Mouse (Mus musculus) 416B (cell line): Measurements from ENCODE around the gene Abhd2.
A peak's percentile ranks its signal among the peaks of the same experiment; 100 is the strongest.
"Not testable (repeated sequence)": the region's sequence is repeated elsewhere in the genome, so short reads cannot be mapped to it uniquely, and the experiment has no call there.

ENCODE experiments used
- DNase-seq: peaks from one replicate; pipeline ENCODE4 v3.0.0; 2011; ENCODE audit warnings: low read depth

Gene Abhd2

DNA sequence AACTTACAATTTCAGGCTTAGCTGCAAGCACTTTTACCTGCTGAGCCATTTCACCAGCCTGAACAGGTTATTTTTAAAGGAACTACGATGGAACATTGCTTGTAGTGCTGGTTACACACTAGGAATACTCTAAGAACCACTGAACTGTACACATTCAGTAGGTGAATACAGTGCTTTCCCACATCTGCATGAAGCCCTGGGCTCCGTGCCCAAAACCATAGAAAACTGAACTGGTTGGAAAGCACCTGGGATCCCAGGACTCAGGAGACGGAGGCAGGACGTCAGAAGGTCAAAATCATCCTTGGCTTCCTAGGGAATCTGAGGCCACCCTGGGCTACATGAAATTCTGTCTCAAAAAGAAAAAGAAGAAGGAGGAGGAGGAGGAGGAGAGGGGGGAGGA lies 6.8 kb upstream of the Abhd2 start:
- DNase-seq = no peak

DNA sequence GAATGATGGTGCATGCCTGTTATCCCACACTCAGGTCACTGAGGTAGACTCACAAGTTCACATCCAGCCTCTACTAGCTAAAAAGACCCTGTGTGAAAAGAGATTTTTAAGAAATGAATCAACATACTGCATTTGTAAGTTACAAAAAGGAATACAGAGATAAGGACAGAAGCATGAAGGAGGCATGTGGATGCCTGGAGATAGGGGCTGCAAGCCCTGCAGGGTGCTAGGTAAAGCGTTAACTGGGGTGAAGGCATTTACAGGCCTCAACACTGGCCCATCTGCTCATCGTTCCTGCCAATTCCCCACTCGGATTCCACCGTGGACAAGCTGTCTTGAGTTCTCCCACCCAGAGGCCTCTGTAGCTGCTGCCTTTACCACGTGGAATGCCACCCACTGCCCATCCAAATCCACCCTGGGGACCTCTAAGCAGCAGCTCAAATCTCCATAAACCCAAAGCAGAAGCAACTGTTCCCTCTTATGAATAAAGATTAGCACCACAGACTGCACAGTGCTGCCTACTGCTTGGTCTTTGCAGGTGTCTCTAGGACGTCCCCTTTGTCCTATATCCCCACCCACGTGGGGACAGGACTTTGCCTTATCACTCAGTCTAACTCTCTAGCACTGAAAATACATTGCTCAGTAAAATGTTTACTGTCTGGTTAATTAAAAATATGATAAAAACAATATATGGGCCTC lies 5.2 kb upstream of the Abhd2 start:
- no peak for DNase-seq

- DNase-seq = no peak
These were observed 4.1 kb upstream of the Abhd2 start for GRCm38 (mm10) chr7:79268897-79269296.

DNA sequence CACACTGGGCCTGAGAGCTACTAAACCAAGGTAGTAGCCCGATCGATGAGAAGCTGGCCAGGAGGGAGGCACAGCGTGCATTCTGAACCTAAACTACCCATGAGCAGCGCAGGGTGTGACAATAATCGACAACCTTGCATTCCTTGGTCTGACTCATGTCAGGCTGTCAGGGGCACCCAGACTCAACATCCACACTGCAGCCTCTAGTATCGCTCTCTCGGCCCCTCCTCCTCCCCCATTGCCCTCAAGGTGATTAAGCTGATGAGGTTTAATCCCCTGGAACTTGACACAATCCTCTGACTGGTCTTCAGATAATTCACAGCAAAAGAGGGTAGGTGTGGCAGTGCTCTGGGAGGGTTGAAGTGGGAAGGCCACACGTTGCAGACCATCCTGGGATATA lies 3.6 kb upstream of the Abhd2 start:
- no peak for DNase-seq

GRCm38 (mm10) chr7:79269866-79270265 lies 3.1 kb upstream of the Abhd2 start:
- peak; percentile 95 for DNase-seq

GRCm38 (mm10) chr7:79270961-79271387 lies 2.0 kb upstream of the Abhd2 start:
- DNase-seq = peak; percentile 83

DNA sequence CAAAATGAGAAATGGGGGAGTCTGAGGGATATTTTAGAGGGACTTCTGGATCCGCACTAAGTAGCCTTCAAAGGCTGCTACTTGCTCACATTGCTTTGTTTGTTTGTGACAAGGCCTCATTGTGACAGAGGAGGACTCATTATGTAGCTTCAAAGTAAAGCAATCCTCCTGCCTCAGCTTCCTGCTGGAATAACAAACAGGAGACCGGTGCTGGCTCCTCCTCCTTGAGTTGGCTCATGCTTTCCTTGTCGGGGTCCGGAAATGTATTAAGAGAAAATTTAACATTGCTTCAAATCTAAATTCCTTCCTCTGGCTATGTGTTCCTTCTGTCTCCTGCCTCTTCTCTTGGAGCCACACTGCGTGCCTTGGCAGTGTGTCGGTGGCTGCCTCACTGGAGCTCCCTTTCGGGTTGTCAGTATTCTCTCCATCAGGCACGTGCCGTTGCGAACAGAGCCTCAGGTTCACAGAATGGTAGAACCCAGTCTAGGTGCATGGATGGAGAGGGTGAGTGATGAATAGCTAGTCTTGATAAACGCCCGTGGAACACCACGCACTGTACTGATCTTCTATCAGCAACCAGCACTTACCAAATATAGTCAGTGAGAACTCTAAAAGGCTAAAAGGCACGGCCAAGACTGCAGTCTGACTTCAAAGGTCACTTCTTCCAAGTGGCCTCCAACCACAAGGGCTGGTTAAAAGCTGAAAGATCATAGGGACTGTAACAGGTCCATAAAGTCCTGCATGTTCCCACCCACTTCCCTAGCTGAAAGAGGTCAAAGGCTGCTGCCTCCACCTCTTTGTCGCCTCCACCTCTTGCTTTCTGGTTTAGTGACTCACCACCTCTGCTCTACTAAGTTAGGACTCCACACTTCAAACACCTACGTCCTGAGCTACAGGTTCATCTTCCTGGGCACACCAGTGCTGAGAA lies 874 bp upstream of the Abhd2 start:
- peak; percentile 91 for DNase-seq

GRCm38 (mm10) chr7:79273738-79274472 lies 906 bp downstream of the Abhd2 start:
- peak; percentile 46 for DNase-seq

DNA sequence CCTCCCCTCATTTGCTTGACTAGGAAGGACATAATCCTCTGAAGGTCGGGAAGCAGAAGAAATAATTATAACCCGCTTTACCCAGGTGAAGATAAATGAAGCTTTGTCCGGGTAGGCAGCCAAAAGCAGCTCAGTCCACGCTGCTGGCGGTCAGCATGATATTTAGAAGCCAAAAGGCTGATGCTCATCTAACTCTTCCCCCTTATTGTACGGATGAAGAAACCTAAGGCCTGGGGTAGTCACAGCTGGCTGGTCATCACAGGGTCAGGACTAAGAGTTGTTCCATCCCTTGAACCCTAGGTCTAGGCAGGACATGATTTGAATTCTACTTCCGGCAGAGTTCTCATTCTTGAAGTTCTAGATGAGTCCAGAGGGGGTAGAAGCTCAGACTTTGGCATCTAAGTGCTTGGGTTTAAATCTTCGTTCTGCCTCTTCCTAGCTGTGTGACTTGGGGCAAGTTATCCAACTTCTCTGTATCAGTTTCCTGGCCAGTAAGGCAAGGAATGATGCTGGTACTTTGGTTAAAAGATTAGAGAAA lies 1.5 kb downstream of the Abhd2 start:
- no peak for DNase-seq

- no peak for DNase-seq
These were observed 2.3 kb downstream of the Abhd2 start for GRCm38 (mm10) chr7:79275345-79275744.

DNA sequence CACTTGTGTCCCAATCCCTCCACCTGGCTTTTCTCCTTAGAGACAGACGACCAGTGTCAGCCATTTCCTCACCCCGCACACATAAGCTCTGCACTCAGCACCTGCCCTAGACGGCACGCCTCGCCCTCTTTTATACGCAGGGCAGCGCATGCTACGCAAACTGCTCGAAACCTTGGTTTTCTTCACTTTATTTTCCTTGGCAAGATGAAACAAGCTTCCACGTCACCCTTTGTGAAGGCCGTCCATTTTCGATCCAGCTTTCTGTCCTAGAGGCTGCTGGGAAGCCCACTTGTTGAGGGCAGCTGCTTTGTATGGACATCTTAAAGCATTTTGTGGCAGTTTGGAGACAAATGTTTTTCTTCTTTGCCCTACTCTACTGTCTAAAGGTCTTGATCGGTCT lies 5.4 kb downstream of the Abhd2 start:
- DNase-seq = no peak

DNA sequence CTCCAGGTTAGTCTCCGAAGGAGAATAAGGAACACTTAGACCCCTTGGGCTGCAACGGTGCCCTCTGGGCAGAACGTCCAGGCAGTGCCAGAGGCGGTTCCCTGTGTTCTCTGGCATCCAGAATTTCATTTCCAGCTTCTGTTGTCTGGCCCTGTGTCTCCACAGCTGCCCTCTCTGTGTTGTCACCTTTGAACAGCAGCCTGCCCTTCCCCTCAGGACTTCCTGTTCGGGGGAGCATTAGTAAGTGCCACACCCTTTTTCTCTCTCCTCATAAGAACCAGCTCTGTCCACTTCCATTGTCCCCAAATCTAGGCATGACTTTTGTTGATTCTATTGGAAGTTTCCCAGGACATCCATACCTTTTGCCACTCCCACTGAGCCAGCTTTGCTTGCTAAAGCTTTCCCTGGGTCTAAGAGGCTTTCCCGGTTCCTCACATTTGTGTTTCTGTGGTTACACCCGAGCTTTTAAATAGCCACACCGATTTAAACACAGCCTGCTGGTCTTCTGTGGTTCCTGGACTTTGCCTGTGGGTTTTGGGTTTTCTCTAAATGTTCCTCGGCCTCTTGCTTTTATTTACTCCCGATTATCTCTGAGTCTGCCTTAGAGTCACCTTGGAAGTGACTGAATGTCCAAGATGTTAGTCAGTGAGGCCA lies 6.5 kb downstream of the Abhd2 start:
- peak; percentile 79 for DNase-seq

DNA sequence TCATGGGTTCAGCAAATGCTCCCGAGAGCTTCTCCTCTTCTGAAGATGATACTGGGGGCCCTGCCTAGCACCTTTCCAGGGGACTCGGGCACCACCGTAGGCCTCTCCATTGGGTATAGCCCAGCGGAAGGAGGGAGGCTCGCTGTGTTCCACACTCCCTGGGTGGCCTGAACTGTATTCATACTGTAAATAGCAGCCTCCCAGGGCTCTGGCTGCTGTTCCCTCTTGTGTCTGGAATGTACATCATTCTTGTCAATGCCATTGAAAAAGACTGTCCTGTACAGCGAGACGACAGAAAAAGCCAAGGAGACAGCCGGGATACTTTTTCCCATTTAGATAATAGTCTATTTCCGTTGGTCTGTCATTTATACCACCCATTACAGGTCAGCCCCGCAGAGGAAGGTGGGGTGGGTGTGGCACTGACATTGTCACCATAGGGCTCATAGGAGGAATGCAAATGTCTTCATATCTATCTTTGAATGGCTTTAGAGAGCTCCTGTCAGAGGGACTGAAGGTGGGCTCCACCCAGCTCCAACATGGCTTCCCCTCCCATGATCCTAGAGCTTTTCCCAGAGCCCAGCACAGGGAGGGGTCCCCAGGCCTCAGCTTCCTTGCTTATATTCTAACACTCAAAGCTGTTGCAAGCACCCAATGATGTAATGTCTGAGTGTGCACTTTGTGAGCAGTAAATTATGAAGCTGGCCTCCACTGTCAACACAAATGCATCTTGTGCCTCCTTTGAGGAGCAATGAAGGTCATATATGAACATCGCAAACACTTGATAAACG lies 10.1 kb downstream of the Abhd2 start:
- no peak for DNase-seq

DNA sequence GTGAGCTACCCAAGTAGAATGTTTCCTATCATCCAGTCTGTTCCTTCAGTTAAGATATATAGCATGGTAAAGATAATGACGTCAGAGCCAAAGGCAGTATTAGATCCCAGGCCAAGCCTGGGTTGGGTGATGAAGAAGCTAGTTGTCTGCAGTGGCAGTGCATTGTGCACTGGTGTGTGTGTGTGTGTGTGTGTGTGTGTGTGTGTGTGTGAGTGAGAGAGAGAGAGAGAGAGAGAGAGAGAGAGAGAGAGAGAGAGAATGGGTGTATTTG lies 10.6 kb downstream of the Abhd2 start:
- DNase-seq = not testable (repeated sequence)

GRCm38 (mm10) chr7:79284160-79284888 lies 11.3 kb downstream of the Abhd2 start:
- DNase-seq = no peak

DNA sequence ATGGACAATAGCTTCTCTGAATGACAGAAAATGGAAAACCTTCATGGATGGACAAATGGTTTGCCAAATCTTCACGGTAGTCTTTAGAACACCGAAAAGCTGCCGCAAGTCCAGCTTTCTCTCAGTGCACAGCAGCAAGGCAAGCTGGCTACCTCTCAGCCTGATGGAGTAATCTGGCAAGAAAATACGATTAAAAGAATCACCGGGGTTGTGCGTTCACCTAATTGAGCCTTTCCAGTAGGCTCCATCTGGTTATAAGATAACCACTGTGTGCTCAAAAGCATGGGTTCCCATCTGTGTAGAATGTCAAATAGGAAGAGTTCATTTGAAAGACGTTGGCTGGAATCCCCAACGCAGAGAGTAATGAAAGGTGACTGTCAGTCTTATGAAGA lies 11.9 kb downstream of the Abhd2 start:
- no peak for DNase-seq

- DNase-seq = no peak
These were observed 12.4 kb downstream of the Abhd2 start for GRCm38 (mm10) chr7:79285408-79285807.

DNA sequence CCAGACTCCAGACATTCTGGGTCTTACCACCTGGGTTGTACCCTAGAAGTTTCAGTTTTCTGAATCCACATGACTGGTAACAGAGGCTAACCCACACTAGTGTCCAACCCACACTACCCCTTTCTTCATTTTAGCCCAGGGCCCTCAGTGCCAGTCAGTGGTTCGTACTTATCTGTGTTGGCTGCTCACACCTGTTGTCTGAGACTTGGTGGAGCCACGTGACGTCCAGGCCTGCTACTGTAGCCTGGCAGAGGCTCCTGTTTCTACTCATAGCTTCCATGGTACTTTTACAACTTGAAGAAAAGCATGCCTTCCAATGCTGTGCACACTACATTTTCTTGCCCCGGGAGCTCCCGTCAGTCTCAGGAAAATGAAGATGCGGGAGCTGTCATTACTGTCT lies 14.2 kb downstream of the Abhd2 start:
- DNase-seq = no peak

- DNase-seq = no peak
These were observed 14.9 kb downstream of the Abhd2 start for GRCm38 (mm10) chr7:79287928-79288327.

- no peak for DNase-seq
These were observed 15.4 kb downstream of the Abhd2 start for GRCm38 (mm10) chr7:79288422-79288821.
